Mouse (Mus musculus) macrophage (primary cell): ENCODE measurements at regions not wholly inside any gene's neighbourhood (a gene's known extent, or its start where the extent isn't known, plus 50 kb on each side); places are given as distances from the start of the nearest gene placed in this dataset.

Source experiments
- H3K27ac ChIP-seq: fragments of 350-480 bp; formaldehyde crosslinking; 2 replicates; pipeline ENCODE4 v1.9.0; 2021
- H3K36me3 ChIP-seq: fragments of 350-480 bp; formaldehyde crosslinking; 2 replicates; pipeline ENCODE4 v1.9.0; 2021; ENCODE audit errors: inconsistent target
- H3K4me3 ChIP-seq: fragments of 350-480 bp; formaldehyde crosslinking; 2 replicates; pipeline ENCODE4 v1.9.0; 2021; ENCODE audit errors: inconsistent target
- H3K79me2 ChIP-seq: fragments of 350-480 bp; formaldehyde crosslinking; 2 replicates; pipeline ENCODE4 v1.9.0; 2021; ENCODE audit errors: inconsistent target
- WGBS: methylation state at CpG from one replicate; pipeline ENCODE4 v1.1.7; 2026; ENCODE audit warnings: inconsistent platforms; ENCODE audit not compliant: missing documents; 5-methylcytosine and 5-hydroxymethylcytosine counted together

- Histone ChIP-seq H3K79me2 (no peaks in the 10 kb centered on the region), H3K4me3 (no peak overlapping the region), H3K27ac (no peak overlapping the region), H3K36me3 (no peaks in the 10 kb centered on the region)
- WGBS: 90% methylated on average over 14 of the region's 14 CpGs
Observed at GRCm38 (mm10) chr12:79959540-79960305, 153.1 kb downstream of the Zfp36l1 start.

- no peak overlapping the region for H3K27ac ChIP-seq
- WGBS: 86% methylated on average over 2 of the region's 4 CpGs
- H3K36me3 ChIP-seq: no peaks in the 10 kb centered on the region
Observed at GRCm38 (mm10) chr12:79957211-79957610, 155.6 kb downstream of the Zfp36l1 start.

DNA sequence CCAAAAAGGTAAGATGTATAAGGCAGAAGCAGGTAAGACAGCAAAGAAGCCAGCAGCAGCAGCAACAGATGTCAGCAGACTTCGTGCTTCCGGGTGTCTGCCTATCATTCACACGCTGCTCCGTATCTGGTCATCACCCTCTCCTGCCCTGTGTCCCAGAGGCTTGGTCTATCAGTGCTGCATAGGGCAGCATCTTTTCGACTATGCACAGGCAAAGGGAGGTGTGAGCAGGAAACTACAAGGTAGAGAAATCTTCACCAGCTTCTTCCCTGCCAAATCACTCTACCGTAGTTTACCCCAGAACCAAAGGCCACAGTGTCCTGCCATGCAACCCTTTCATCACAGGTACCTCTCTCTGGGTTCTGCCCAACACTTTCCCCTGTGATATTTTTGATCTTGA lies 156.5 kb downstream of the Zfp36l1 start:
- 93% methylated on average over 6 of the region's 6 CpGs for WGBS
- H3K27ac ChIP-seq: no peak overlapping the region

More at GRCm38 (mm10) chr12:79957211-79957610, 155.6 kb downstream of the Zfp36l1 start:
- Histone ChIP-seq H3K4me3 (no peak overlapping the region), H3K79me2 (no peaks in the 10 kb centered on the region)

GRCm38 (mm10) chr12:79955501-79955900 lies 157.3 kb downstream of the Zfp36l1 start:
- Histone ChIP-seq H3K4me3 (no peak overlapping the region), H3K27ac (no peak overlapping the region), H3K79me2 (no peaks in the 10 kb centered on the region), H3K36me3 (no peaks in the 10 kb centered on the region)
- WGBS: 100% methylated on average over 2 of the region's 2 CpGs

More for the DNA sequence above, 156.5 kb downstream of the Zfp36l1 start:
- Histone ChIP-seq H3K36me3 (no peaks in the 10 kb centered on the region), H3K79me2 (no peaks in the 10 kb centered on the region), H3K4me3 (no peak overlapping the region)

DNA sequence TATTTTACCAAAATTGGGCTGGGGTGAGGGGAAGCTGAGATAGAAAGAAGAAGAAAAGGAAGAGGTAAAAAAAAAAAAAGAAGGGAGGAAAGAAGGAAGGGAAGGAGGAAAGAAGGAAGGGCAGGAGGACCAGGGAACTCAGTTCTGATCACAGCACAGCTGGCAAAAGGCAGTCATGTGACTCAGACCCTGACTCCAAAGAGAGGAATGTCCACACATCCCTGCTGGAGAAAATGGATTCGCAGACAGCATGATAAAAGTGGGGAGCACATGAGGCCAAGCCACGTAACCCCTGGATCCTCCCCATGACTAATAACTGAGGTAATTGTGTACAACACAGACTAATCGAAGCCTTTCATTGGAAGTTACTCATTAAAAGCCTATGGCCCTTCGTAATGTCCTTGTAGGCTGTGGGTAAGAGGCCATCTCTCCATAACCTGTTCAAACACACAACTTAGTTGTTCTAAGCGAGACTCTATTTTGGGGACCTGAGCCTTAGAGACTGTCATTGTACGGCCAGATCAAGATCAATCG lies 162.2 kb downstream of the Zfp36l1 start:
- 94% methylated on average over 7 of the region's 7 CpGs for WGBS

DNA sequence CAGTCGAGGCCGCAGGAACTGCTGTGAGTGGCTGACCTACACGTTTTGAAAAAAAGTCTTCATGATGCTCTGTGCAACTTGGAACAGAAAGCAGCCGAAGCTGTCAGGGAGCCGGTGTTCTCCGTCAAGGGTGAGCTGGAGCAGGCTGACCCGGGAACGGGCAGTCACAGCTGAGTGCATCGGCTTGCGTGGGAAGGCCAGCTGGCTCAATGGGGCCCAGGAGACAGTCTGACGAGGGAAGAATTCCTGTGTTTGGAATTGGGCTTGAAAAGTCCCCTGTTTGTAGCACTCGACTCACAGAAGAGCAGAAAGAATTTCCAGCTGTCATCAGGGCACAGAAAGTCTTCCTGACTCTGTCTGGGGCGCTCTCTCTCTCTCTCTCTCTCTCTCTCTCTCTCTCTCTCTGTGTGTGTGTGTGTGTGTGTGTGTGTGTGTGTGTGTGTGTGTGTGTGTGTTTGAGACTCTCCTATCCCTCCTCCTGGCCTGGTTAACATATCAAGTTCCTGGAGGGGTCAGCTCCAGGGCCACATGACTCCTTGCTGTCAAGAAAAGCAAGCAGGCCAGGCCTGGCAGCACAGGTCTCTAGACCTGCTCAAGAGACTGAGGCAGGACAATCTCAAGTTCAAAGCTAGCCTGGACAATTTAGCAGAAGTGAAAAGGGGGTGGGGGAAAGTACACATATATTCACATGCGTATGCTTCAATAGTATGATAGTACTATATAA lies 163.6 kb downstream of the Zfp36l1 start:
- Histone ChIP-seq H3K4me3 (no peak overlapping the region), H3K36me3 (no peaks in the 10 kb centered on the region), H3K27ac (no peak overlapping the region), H3K79me2 (no peaks in the 10 kb centered on the region)
- 93% methylated on average over 14 of the region's 14 CpGs for WGBS

More for the DNA sequence above, 162.2 kb downstream of the Zfp36l1 start:
- Histone ChIP-seq H3K79me2 (no peaks in the 10 kb centered on the region), H3K27ac (no peak overlapping the region), H3K4me3 (no peak overlapping the region), H3K36me3 (no peaks in the 10 kb centered on the region)

- Histone ChIP-seq H3K27ac (no peak overlapping the region), H3K79me2 (no peaks in the 10 kb centered on the region), H3K36me3 (no peaks in the 10 kb centered on the region), H3K4me3 (no peak overlapping the region)
- WGBS: 96% methylated on average over 4 of the region's 4 CpGs
Observed at GRCm38 (mm10) chr12:79947574-79947973, 165.2 kb downstream of the Zfp36l1 start.

DNA sequence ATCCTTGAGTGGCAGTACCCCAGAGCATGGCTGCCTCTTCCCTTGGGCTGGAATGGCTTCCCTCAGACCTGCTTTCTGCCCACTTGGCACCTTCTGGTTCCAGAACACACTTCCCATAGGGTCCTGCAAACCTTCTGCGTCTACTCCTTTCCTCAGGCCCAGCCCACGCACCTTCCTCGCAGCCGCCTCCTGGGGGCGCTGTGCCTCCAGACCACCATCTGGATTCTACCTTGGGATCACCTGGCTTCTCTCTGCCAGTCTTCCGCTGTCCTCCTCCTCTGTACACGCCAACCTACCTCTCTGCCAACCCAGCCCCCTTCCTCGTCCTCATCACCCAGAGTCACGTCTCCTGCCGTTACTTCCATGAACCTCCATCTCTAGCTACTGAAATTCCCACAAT lies 166.0 kb downstream of the Zfp36l1 start:
- Histone ChIP-seq H3K36me3 (no peaks in the 10 kb centered on the region), H3K4me3 (no peak overlapping the region), H3K27ac (no peak overlapping the region), H3K79me2 (no peaks in the 10 kb centered on the region)
- WGBS: 99% methylated on average over 10 of the region's 10 CpGs

- Histone ChIP-seq H3K27ac (no peak overlapping the region), H3K36me3 (no peaks in the 10 kb centered on the region), H3K4me3 (no peak overlapping the region), H3K79me2 (no peaks in the 10 kb centered on the region)
- 93% methylated on average over 3 of the region's 4 CpGs for WGBS
Observed at GRCm38 (mm10) chr12:79945899-79946298, 166.9 kb downstream of the Zfp36l1 start.

GRCm38 (mm10) chr12:79944714-79945493 lies 167.9 kb downstream of the Zfp36l1 start:
- Histone ChIP-seq H3K36me3 (no peaks in the 10 kb centered on the region), H3K79me2 (no peaks in the 10 kb centered on the region), H3K4me3 (no peak overlapping the region), H3K27ac (no peak overlapping the region)
- 62% methylated on average over 6 of the region's 6 CpGs for WGBS

- Histone ChIP-seq H3K27ac (no peak overlapping the region), H3K79me2 (no peaks in the 10 kb centered on the region), H3K36me3 (no peaks in the 10 kb centered on the region), H3K4me3 (no peak overlapping the region)
- 93% methylated on average over 10 of the region's 10 CpGs for WGBS
Observed at GRCm38 (mm10) chr12:79944090-79944489, 168.7 kb downstream of the Zfp36l1 start.

GRCm38 (mm10) chr12:79942563-79943131 lies 170.2 kb downstream of the Zfp36l1 start:
- Histone ChIP-seq H3K27ac (no peak overlapping the region), H3K36me3 (no peaks in the 10 kb centered on the region), H3K79me2 (no peaks in the 10 kb centered on the region), H3K4me3 (no peak overlapping the region)
- WGBS: 81% methylated on average over 8 of the region's 10 CpGs

- Histone ChIP-seq H3K4me3 (no peak overlapping the region), H3K27ac (no peak overlapping the region), H3K36me3 (no peaks in the 10 kb centered on the region), H3K79me2 (no peaks in the 10 kb centered on the region)
- WGBS: 85% methylated on average over 3 of the region's 3 CpGs
Observed at GRCm38 (mm10) chr12:79941828-79942227, 171.0 kb downstream of the Zfp36l1 start.

DNA sequence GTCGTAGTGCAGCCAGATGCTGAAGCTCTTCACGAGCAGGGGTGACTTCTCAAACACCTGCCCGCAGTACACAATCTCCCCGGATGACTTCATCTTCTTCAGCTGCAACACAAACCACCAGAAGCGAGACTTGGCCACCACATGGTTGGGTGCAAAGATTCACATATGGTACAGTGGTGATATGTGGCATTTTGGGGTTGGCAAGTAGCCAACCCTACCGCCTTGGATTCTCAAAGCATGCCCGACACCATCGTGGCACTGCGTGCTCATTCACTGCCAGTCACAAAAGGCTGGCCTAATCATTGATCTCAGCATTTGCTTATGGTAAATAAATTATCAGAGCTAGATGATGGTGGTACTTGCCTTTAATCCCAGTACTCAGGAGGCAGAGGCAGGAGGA lies 173.4 kb downstream of the Zfp36l1 start:
- Histone ChIP-seq H3K4me3 (no peak overlapping the region), H3K27ac (no peak overlapping the region), H3K79me2 (no peaks in the 10 kb centered on the region), H3K36me3 (no peaks in the 10 kb centered on the region)
- 95% methylated on average over 7 of the region's 9 CpGs for WGBS
